Mouse (Mus musculus): ENCODE measurements around the gene Treml2. TPM values are rescaled to one million over a fixed set of nuclear protein-coding genes. Genes with fewer than 3 reads are reported as not detected.

Gene Treml2
- polyA plus RNA-seq, 1 experiment from 2014 or later: 0.79 TPM

DNA sequence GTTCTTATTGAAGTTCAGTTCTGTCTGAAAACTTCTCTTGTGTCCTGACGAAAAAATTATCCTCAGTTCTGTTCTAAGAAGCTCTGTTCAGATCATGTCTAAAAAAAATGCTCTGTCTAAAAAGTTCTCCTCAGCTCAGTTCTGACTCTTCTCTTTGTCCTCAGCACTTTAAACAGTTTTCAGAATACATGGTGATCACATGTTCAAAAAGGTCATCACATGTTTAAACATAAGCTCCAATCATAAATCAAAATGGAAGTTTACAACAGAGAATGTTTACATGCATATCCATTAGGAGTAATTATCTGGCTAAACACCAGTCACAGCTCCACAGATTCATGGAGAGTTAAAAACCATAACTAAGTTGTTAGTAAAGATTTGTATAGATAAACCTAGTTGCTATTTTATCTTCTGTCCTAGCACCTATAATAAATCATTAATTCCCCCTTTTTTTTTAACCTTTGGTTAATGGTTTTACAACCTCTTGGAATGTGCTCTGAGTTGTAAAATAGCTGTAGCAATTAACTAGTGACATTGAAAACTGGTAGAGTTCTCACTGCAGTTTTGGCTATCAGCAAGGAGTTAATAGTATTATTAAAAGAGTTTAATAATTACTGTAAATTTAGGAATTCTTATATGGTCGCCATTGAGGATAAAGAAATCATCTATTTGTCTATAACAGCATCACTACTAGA, 32.5 kb upstream of the Treml2 start:
- no peak overlapping the region for H3K4me3 ChIP-seq (ENCODE audit: low read depth, low read length)

DNA sequence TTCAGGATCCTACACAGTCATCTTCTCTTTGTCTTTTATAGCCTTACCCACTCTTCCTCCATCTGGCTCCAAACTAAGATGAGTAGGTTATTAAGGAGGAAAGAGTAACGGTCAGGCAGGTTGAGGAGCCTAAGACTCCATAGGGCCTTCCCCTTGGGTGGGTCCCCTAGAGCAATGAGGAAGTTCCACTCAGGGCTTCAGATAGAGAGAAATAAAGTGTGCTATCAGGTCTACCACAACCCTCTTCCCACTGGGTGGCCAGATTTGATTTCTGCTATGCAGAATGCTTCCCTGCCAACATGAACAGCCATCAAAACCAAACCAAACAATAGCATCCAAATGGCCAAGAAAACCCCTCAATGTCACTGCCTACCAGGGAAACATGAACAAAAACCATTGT, 31.7 kb upstream of the Treml2 start:
- no peaks in the 10 kb centered on the region for H3K4me1 ChIP-seq (ENCODE audit: control insufficient read depth, insufficient read depth, low read length)

More for the DNA sequence above, 32.5 kb upstream of the Treml2 start:
- Histone ChIP-seq H3K4me2 (no peak overlapping the region), H3K27me3 (ENCODE audit: control insufficient read depth, insufficient read depth, low read length) (0 out of 2 replicates have a peak, but pooled peaks cover 3% of the 10 kb centered on the region), H3K36me3 (ENCODE audit: control insufficient read depth, insufficient read depth, low read length) (no peaks in the 10 kb centered on the region), H3K27ac (ENCODE audit: low read depth, low read length) (no peak overlapping the region), H3K4me1 (ENCODE audit: control insufficient read depth, insufficient read depth, low read length) (no peaks in the 10 kb centered on the region), H3K9ac (ENCODE audit: low read depth, low read length) (no peak overlapping the region), H3K9me3 (replicated peaks; ENCODE audit: control insufficient read depth, low read length) (no peaks in the 10 kb centered on the region)
- WGBS (ENCODE audit: insufficient replicate concordance): 56% methylated on average over 2 of the region's 2 CpGs
- ATAC-seq (replicated peaks; ENCODE audit: insufficient number of reproducible peaks, low FRiP score, low TSS enrichment): no peak

DNA sequence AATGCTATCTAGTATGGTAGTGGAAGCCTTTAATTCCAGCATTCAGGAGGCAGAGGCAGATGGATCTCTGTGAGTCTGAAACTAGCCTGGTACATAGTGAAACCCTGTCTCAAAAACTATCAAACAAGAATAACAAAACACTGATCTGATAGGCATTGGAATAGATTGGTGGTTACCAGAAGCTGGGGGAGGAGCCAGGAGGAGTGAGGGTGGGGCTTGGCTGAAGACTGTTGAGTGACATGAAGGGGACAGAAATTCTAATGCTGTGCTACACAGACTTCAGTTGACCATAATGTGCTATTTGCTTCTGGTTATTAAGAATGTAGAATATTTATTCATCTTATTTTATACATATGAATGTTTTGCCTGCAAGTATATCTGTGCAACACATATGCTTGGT, 31.0 kb upstream of the Treml2 start:
- no peak for ATAC-seq (replicated peaks; ENCODE audit: insufficient number of reproducible peaks, low FRiP score, low TSS enrichment)
- H3K27ac ChIP-seq (ENCODE audit: low read depth, low read length): no peak overlapping the region
- no peaks in the 10 kb centered on the region for H3K36me3 ChIP-seq (ENCODE audit: control insufficient read depth, insufficient read depth, low read length)

More for the DNA sequence above, 31.7 kb upstream of the Treml2 start:
- H3K4me3 ChIP-seq (ENCODE audit: low read depth, low read length): no peak overlapping the region
- no peak overlapping the region for H3K4me2 ChIP-seq
- H3K27ac ChIP-seq (ENCODE audit: low read depth, low read length): no peak overlapping the region
- 86% methylated on average over 1 of the region's 1 CpGs for WGBS (ENCODE audit: insufficient replicate concordance)
- no peak overlapping the region for H3K9ac ChIP-seq (ENCODE audit: low read depth, low read length)
- 0 out of 2 replicates have a peak, but pooled peaks cover 3% of the 10 kb centered on the region for H3K27me3 ChIP-seq (ENCODE audit: control insufficient read depth, insufficient read depth, low read length)
- no peak for ATAC-seq (replicated peaks; ENCODE audit: insufficient number of reproducible peaks, low FRiP score, low TSS enrichment)
- H3K9me3 ChIP-seq (replicated peaks; ENCODE audit: control insufficient read depth, low read length): no peaks in the 10 kb centered on the region
- H3K36me3 ChIP-seq (ENCODE audit: control insufficient read depth, insufficient read depth, low read length): no peaks in the 10 kb centered on the region

DNA sequence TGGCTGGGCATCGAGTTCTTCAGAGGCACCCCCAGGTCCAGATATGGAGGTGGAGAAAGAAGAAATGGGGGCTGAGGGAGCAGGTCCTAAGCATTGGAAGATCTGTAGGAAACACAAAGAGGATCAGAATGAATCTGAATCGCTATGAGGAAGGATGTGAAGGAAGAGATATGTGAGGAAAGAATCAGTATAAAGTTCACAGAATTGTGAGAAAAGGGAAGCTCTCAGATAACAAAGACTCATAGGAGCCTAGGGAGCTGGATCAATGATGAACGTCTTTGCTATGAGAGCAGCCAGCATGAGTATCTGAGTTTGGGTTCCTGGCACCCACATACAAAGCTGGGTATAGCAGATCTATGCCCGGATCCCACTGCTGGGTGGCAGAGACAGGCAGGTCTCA, 29.5 kb upstream of the Treml2 start:
- no peak overlapping the region for H3K27ac ChIP-seq (ENCODE audit: low read depth, low read length)
- no peak overlapping the region for H3K4me2 ChIP-seq
- H3K27me3 ChIP-seq (ENCODE audit: control insufficient read depth, insufficient read depth, low read length): 0 out of 2 replicates have a peak, but pooled peaks cover 3% of the 10 kb centered on the region
- no peak for ATAC-seq (replicated peaks; ENCODE audit: insufficient number of reproducible peaks, low FRiP score, low TSS enrichment)
- no peaks in the 10 kb centered on the region for H3K36me3 ChIP-seq (ENCODE audit: control insufficient read depth, insufficient read depth, low read length)
- no peak overlapping the region for H3K4me3 ChIP-seq (ENCODE audit: low read depth, low read length)
- no peaks in the 10 kb centered on the region for H3K9me3 ChIP-seq (replicated peaks; ENCODE audit: control insufficient read depth, low read length)
- H3K4me1 ChIP-seq (ENCODE audit: control insufficient read depth, insufficient read depth, low read length): no peaks in the 10 kb centered on the region
- WGBS (ENCODE audit: insufficient replicate concordance): 60% methylated on average over 4 of the region's 4 CpGs
- no peak overlapping the region for H3K9ac ChIP-seq (ENCODE audit: low read depth, low read length)

More for the DNA sequence above, 31.0 kb upstream of the Treml2 start:
- no peak overlapping the region for H3K9ac ChIP-seq (ENCODE audit: low read depth, low read length)
- H3K4me3 ChIP-seq (ENCODE audit: low read depth, low read length): no peak overlapping the region
- no peak overlapping the region for H3K4me2 ChIP-seq
- no peaks in the 10 kb centered on the region for H3K4me1 ChIP-seq (ENCODE audit: control insufficient read depth, insufficient read depth, low read length)
- H3K9me3 ChIP-seq (replicated peaks; ENCODE audit: control insufficient read depth, low read length): no peaks in the 10 kb centered on the region
- H3K27me3 ChIP-seq (ENCODE audit: control insufficient read depth, insufficient read depth, low read length): 0 out of 2 replicates have a peak, but pooled peaks cover 3% of the 10 kb centered on the region

DNA sequence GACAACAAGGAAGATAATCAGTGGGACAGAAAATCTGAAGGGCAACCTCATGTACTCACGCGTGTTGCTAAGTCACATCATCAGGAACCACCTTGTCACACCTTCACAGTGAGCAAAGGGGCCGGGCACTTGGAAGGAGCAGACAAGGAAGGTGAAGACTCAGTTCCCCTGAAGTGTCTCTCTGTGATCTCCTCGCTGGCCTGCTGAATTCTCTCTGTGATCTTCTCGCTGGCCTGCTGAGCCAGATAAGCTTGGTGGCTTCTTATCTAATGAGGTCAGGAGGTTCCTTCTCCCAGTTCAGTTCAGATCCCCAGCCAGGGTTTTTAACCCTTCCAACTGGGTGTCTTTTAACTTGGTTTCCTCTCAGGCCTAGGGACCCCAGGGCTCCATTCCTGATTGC, 27.1 kb upstream of the Treml2 start:
- Histone ChIP-seq H3K27ac (ENCODE audit: low read depth, low read length) (peak overlapping the region; percentile 82), H3K27me3 (ENCODE audit: control insufficient read depth, insufficient read depth, low read length) (0 out of 2 replicates have a peak, but pooled peaks cover 3% of the 10 kb centered on the region), H3K36me3 (ENCODE audit: control insufficient read depth, insufficient read depth, low read length) (no peaks in the 10 kb centered on the region), H3K9me3 (replicated peaks; ENCODE audit: control insufficient read depth, low read length) (no peaks in the 10 kb centered on the region), H3K9ac (ENCODE audit: low read depth, low read length) (no peak overlapping the region), H3K4me1 (ENCODE audit: control insufficient read depth, insufficient read depth, low read length) (no peaks in the 10 kb centered on the region), H3K4me3 (ENCODE audit: low read depth, low read length) (0 out of 2 replicates have a peak overlapping the region, but pooled peaks have one; percentile 19), H3K4me2 (peak overlapping the region; percentile 40)
- ATAC-seq (replicated peaks; ENCODE audit: insufficient number of reproducible peaks, low FRiP score, low TSS enrichment): peak; percentile 78
- WGBS (ENCODE audit: insufficient replicate concordance): 44% methylated on average over 5 of the region's 5 CpGs

DNA sequence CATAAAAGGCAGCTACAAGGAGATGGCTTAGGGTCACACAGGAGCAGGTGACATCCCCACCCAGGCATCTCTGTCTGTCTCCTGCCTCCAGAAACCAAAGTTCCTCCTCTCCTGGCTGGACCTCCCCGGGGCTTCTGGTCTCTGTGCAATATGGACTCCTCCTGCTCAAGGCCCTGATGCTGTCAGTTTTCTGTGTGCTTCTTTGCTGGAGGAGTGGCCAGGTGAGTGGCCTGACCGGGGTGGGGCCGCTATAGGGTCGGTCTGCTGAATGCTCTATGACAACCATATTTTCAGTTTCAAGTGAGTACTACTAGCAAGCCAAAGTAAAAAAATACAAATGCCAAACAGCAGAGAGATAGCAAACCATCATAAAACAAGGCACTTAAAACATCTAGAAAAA, 26.7 kb upstream of the Treml2 start:
- WGBS (ENCODE audit: insufficient replicate concordance): 78% methylated on average over 4 of the region's 4 CpGs
- Histone ChIP-seq H3K4me3 (ENCODE audit: low read depth, low read length) (no peak overlapping the region), H3K27ac (ENCODE audit: low read depth, low read length) (peak overlapping the region; percentile 82), H3K4me2 (peak overlapping the region; percentile 40), H3K9ac (ENCODE audit: low read depth, low read length) (no peak overlapping the region), H3K4me1 (ENCODE audit: control insufficient read depth, insufficient read depth, low read length) (no peaks in the 10 kb centered on the region), H3K9me3 (replicated peaks; ENCODE audit: control insufficient read depth, low read length) (no peaks in the 10 kb centered on the region), H3K36me3 (ENCODE audit: control insufficient read depth, insufficient read depth, low read length) (no peaks in the 10 kb centered on the region), H3K27me3 (ENCODE audit: control insufficient read depth, insufficient read depth, low read length) (no peaks in the 10 kb centered on the region)
- no peak; the same call in 1 of the 2 replicates for ATAC-seq (replicated peaks; ENCODE audit: insufficient number of reproducible peaks, low FRiP score, low TSS enrichment)

DNA sequence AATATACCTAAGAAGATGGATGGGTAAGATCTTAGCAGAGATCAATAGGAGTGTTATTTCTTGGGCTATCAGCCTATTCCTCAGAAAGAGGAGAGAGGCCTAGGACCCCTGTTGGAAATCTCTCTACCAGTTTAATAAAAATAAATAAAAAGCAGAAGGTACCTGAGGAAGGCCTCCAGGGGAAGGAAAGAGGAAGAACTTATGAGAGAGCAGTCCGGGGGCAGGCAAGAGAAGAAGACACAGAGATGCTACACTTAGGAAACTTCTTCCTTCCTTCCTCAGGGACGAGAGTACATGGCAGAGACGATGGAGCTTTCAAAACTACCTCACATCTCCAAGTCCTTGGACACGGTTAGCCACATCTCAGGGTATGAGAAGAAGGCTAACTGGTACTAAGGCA, 25.2 kb upstream of the Treml2 start:
- 69% methylated on average over 4 of the region's 4 CpGs for WGBS (ENCODE audit: insufficient replicate concordance)

DNA sequence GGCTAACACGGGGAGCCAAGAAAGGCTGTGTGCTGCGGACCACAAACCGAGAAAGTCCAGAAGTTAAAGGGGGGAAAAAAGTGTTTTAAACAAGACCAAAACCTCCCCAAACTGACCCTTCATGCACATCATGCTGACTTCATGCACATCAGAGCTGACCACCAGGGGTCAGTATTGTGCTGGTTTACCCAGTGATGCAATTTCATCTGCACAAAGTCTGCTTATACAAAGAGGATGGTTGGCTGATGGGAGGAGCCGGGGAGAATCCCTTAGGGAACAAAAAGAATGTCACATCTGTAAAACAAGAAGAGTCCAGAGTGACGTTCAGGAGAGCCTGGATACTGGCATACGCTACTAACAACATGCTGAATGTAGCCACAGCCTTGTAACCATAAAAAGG, 24.4 kb upstream of the Treml2 start:
- Histone ChIP-seq H3K36me3 (ENCODE audit: control insufficient read depth, insufficient read depth, low read length) (no peaks in the 10 kb centered on the region), H3K4me1 (ENCODE audit: control insufficient read depth, insufficient read depth, low read length) (no peaks in the 10 kb centered on the region), H3K9me3 (replicated peaks; ENCODE audit: control insufficient read depth, low read length) (no peaks in the 10 kb centered on the region), H3K27me3 (ENCODE audit: control insufficient read depth, insufficient read depth, low read length) (no peaks in the 10 kb centered on the region), H3K27ac (ENCODE audit: low read depth, low read length) (no peak overlapping the region), H3K4me3 (ENCODE audit: low read depth, low read length) (no peak overlapping the region), H3K9ac (ENCODE audit: low read depth, low read length) (no peak overlapping the region), H3K4me2 (no peak overlapping the region)
- ATAC-seq (replicated peaks; ENCODE audit: insufficient number of reproducible peaks, low FRiP score, low TSS enrichment): no peak
- 23% methylated on average over 6 of the region's 6 CpGs for WGBS (ENCODE audit: insufficient replicate concordance)

More for the DNA sequence above, 25.2 kb upstream of the Treml2 start:
- Histone ChIP-seq H3K27ac (ENCODE audit: low read depth, low read length) (no peak overlapping the region), H3K9me3 (replicated peaks; ENCODE audit: control insufficient read depth, low read length) (no peaks in the 10 kb centered on the region), H3K27me3 (ENCODE audit: control insufficient read depth, insufficient read depth, low read length) (no peaks in the 10 kb centered on the region), H3K36me3 (ENCODE audit: control insufficient read depth, insufficient read depth, low read length) (no peaks in the 10 kb centered on the region), H3K4me2 (no peak overlapping the region), H3K4me3 (ENCODE audit: low read depth, low read length) (no peak overlapping the region), H3K4me1 (ENCODE audit: control insufficient read depth, insufficient read depth, low read length) (no peaks in the 10 kb centered on the region), H3K9ac (ENCODE audit: low read depth, low read length) (no peak overlapping the region)
- no peak for ATAC-seq (replicated peaks; ENCODE audit: insufficient number of reproducible peaks, low FRiP score, low TSS enrichment)

DNA sequence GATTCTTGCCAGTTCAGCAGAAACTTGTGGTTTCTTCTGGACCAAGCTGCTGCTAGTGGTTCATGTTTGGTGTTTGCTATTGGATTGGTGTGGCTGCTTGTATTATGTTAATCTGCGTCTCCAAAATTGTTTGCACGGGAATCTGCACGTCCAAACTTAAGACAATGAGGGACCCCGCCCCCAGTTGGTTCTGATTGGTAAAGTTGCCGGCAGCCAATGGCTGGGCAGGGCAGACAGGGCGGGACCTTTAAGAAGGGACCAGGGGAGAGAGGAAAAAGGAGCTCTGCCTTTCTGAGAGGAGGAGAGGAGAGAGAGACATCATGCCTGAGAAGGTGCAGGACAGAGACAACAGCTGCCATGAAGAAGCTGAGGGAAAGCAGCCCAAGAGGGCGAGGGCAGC, 23.6 kb upstream of the Treml2 start:
- no peak overlapping the region for H3K4me3 ChIP-seq (ENCODE audit: low read depth, low read length)
- no peaks in the 10 kb centered on the region for H3K36me3 ChIP-seq (ENCODE audit: control insufficient read depth, insufficient read depth, low read length)
- no peak overlapping the region for H3K4me2 ChIP-seq
- WGBS (ENCODE audit: insufficient replicate concordance): 47% methylated on average over 7 of the region's 7 CpGs
- no peaks in the 10 kb centered on the region for H3K4me1 ChIP-seq (ENCODE audit: control insufficient read depth, insufficient read depth, low read length)
- no peak overlapping the region for H3K27ac ChIP-seq (ENCODE audit: low read depth, low read length)
- no peak for ATAC-seq (replicated peaks; ENCODE audit: insufficient number of reproducible peaks, low FRiP score, low TSS enrichment)
- no peaks in the 10 kb centered on the region for H3K9me3 ChIP-seq (replicated peaks; ENCODE audit: control insufficient read depth, low read length)
- no peak overlapping the region for H3K9ac ChIP-seq (ENCODE audit: low read depth, low read length)
- H3K27me3 ChIP-seq (ENCODE audit: control insufficient read depth, insufficient read depth, low read length): no peaks in the 10 kb centered on the region
